Mouse (Mus musculus) retina, postnatal 7 days (tissue): Measurements from ENCODE around the gene Washc3.

Experiments used
- DNase-seq: peaks from one replicate; pipeline ENCODE4 v3.0.0-alpha.2; 2012; ENCODE audit warnings: low read depth, low spot score

The Washc3 gene

GRCm38 (mm10) chr10:88200951-88201638 is at the start of gene Washc3:
Washc3 (plus strand) TSS chr10:88201093.
- peak; percentile 68 for DNase-seq

GRCm38 (mm10) chr10:88151658-88152057 is 49.2 kb upstream of the Washc3 start:
- DNase-seq, result no peak

GRCm38 (mm10) chr10:88162096-88162495 is 38.8 kb upstream of the Washc3 start:
- DNase-seq, result no peak

- DNase-seq, result no peak
These were observed 38.2 kb upstream of the Washc3 start for GRCm38 (mm10) chr10:88162676-88163075.

- DNase-seq, result no peak
These were observed 34.7 kb upstream of the Washc3 start for GRCm38 (mm10) chr10:88166158-88166557.

GRCm38 (mm10) chr10:88167438-88168077 is 33.3 kb upstream of the Washc3 start:
- DNase-seq, result no peak

- DNase-seq, result no peak
These were observed 352 bp upstream of the Washc3 start for GRCm38 (mm10) chr10:88200541-88200940.

GRCm38 (mm10) chr10:88201650-88202049 is 757 bp downstream of the Washc3 start:
- DNase-seq, result no peak

- no peak for DNase-seq
These were observed 1.7 kb downstream of the Washc3 start for GRCm38 (mm10) chr10:88202581-88202980.

- no peak for DNase-seq
These were observed 2.3 kb downstream of the Washc3 start for GRCm38 (mm10) chr10:88203236-88203635.

GRCm38 (mm10) chr10:88212644-88213043 is 11.8 kb downstream of the Washc3 start:
- DNase-seq, result no peak

GRCm38 (mm10) chr10:88214800-88215514 is 14.1 kb downstream of the Washc3 start:
- DNase-seq, result no peak

GRCm38 (mm10) chr10:88218161-88218560 is 17.3 kb downstream of the Washc3 start:
- DNase-seq, result no peak

- DNase-seq, result no peak
These were observed 20.8 kb downstream of the Washc3 start for GRCm38 (mm10) chr10:88221718-88222117.

GRCm38 (mm10) chr10:88225421-88225820 is 24.5 kb downstream of the Washc3 start:
- no peak for DNase-seq

GRCm38 (mm10) chr10:88227962-88228361 is 27.1 kb downstream of the Washc3 start:
- no peak for DNase-seq

GRCm38 (mm10) chr10:88228521-88229017 is 27.7 kb downstream of the Washc3 start:
- DNase-seq, result no peak

- no peak for DNase-seq
These were observed 30.8 kb downstream of the Washc3 start for GRCm38 (mm10) chr10:88231671-88232070.

- no peak for DNase-seq
These were observed 31.9 kb downstream of the Washc3 start for GRCm38 (mm10) chr10:88232765-88233164.

- no peak for DNase-seq
These were observed 43.8 kb downstream of the Washc3 start for GRCm38 (mm10) chr10:88244681-88245080.

GRCm38 (mm10) chr10:88250300-88250699 is 49.4 kb downstream of the Washc3 start:
- DNase-seq, result no peak

GRCm38 (mm10) chr10:88252121-88252862 is 51.4 kb downstream of the Washc3 start:
- DNase-seq, result no peak
